Mouse (Mus musculus): ENCODE results near the gene Gm8773. TPM values are rescaled to one million over a fixed set of nuclear protein-coding genes. Genes with fewer than 3 reads are reported as not detected.

Gm8773 gene
- polyA plus RNA-seq, 1 experiment: not detected

DNA sequence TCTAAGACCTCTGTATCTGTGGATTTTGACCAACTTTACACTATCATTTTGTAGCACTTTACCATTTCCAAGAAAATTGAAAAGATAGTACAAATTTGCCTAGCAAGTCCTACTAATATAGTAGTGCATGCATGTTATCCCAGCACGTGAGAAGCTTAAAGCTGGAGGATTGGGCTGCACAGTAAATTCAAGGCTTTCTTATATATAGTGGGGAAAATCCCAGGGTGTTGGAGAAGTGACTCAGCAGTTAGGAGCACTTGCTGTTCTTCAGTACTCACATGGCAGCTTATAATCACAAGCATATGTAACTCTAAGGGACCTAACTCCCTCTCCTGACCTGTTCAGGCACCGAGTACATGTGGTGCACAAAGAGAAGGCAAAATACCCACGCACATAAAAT lies 11.2 kb upstream of the Gm8773 start:
- H3K4me1 ChIP-seq (ENCODE audit: control insufficient read depth): peaks cover 17% of the 10 kb centered on the region
- H3K27me3 ChIP-seq (ENCODE audit: control insufficient read depth): no peaks in the 10 kb centered on the region
- no peaks in the 10 kb centered on the region for H3K36me3 ChIP-seq (ENCODE audit: control insufficient read depth)
- no peak overlapping the region for H3K4me3 ChIP-seq (replicated peaks)
- no peaks in the 10 kb centered on the region; the same call in 1 of the 2 replicates for H3K9me3 ChIP-seq (ENCODE audit: control insufficient read depth, low read length)
- TF ChIP-seq TAL1 (IDR thresholded peaks at IDR 0.05; ENCODE audit: low read length) (no peak), GATA1 (IDR thresholded peaks at IDR 0.05; ENCODE audit: low read length) (no peak)

DNA sequence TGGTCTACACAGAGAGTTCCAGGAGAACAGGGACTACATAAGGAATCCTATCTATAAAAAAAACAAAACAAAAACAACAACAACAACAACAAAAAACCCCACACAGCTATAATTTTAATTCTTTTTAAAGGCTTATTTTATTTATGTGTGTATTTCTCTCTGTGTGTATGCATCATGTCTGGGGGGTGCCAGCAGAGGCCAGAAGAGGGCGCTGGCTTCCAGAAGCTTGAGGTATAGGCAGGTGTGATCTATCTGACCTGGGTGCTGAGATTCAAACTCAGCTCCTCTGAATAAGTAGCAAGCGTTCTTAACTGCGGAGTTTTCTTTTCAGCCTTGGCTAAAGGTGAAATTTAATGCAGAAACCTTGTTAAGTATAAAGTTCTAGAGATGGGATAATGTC lies 14.1 kb downstream of the Gm8773 start:
- no peak for TF ChIP-seq TAL1 (IDR thresholded peaks at IDR 0.05; ENCODE audit: low read length)
- Histone ChIP-seq H3K36me3 (ENCODE audit: control insufficient read depth) (no peaks in the 10 kb centered on the region), H3K9me3 (ENCODE audit: control insufficient read depth, low read length) (no peaks in the 10 kb centered on the region; the same call in 1 of the 2 replicates), H3K4me3 (replicated peaks) (no peak overlapping the region), H3K27me3 (ENCODE audit: control insufficient read depth) (no peaks in the 10 kb centered on the region), H3K4me1 (ENCODE audit: control insufficient read depth) (no peaks in the 10 kb centered on the region)

DNA sequence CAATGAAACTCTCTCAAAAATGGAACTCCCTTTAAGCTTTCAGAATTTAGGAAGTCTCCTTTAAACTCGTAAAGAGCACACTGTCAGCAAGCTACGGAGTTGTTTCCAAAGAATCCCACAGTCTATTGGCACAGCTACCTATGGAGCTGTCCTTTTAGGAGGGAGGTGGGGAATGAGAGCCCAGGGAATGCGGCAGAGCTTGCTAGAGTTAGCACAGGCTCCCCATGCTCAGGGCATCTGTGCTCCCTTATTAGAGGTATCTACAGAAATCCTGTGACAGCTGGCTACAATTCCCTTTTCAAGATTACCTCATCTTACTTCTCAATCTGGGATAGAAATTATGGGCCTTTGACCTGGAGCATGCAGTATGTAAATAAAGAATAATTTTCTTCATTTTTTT lies 36.9 kb downstream of the Gm8773 start:
- no peak for TF ChIP-seq GATA1 (IDR thresholded peaks at IDR 0.05; ENCODE audit: low read length)
- TF ChIP-seq TAL1 (IDR thresholded peaks at IDR 0.05; ENCODE audit: low read length): no peak
- no peaks in the 10 kb centered on the region for H3K36me3 ChIP-seq (ENCODE audit: control insufficient read depth)

DNA sequence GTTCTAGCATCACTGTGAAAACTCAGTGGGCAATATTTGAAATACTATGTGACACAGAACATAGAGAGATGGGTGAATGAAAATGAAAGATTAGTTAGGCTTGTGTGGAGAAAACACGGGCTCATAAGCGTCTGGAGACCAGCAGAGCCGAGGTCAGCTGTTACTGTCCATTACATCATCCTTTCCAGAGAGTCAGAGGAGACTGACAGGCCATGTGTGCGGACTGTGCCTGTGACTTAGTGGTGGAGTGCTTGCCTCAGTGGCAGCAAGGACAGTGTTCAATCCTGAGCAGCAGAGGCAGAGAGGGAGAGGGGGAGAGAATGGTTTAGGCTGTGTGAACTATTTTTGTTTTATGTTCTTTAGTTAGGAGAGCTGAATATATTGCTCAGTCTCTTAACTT lies 44.7 kb downstream of the Gm8773 start:
- Histone ChIP-seq H3K27me3 (ENCODE audit: control insufficient read depth) (no peaks in the 10 kb centered on the region), H3K36me3 (ENCODE audit: control insufficient read depth) (no peaks in the 10 kb centered on the region), H3K4me1 (ENCODE audit: control insufficient read depth) (no peaks in the 10 kb centered on the region), H3K9me3 (ENCODE audit: control insufficient read depth, low read length) (no peaks in the 10 kb centered on the region), H3K4me3 (replicated peaks) (no peak overlapping the region)
- no peak for TF ChIP-seq GATA1 (IDR thresholded peaks at IDR 0.05; ENCODE audit: low read length)
- no peak for TF ChIP-seq TAL1 (IDR thresholded peaks at IDR 0.05; ENCODE audit: low read length)

More for the DNA sequence above, 36.9 kb downstream of the Gm8773 start:
- Histone ChIP-seq H3K4me3 (replicated peaks) (no peak overlapping the region), H3K4me1 (ENCODE audit: control insufficient read depth) (no peaks in the 10 kb centered on the region), H3K27me3 (ENCODE audit: control insufficient read depth) (no peaks in the 10 kb centered on the region), H3K9me3 (ENCODE audit: control insufficient read depth, low read length) (no peaks in the 10 kb centered on the region)

DNA sequence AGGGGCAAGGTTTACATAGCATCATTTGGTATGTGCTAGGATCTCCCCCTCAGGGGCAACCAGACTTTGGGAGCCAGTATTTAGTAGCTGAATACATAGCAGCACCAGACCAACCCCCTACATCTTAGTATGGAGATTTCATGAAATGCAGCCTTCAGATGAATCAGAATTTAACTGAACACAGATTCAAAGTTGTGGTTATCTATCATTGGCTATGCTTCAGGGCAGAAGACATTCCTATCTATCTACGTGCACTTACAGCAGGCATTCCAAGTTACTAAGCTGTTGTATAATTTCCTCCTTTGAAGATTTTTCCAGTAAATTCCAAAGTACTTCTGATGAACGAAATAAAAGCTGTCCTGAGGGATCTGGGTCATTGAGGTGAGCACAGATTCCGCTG lies 51.9 kb downstream of the Gm8773 start:
- no peaks in the 10 kb centered on the region for H3K4me1 ChIP-seq (ENCODE audit: control insufficient read depth)
- H3K9me3 ChIP-seq (ENCODE audit: control insufficient read depth, low read length): no peaks in the 10 kb centered on the region
- no peak for TF ChIP-seq GATA1 (IDR thresholded peaks at IDR 0.05; ENCODE audit: low read length)
- TF ChIP-seq TAL1 (IDR thresholded peaks at IDR 0.05; ENCODE audit: low read length): no peak
- no peaks in the 10 kb centered on the region for H3K36me3 ChIP-seq (ENCODE audit: control insufficient read depth)
- H3K4me3 ChIP-seq (replicated peaks): no peak overlapping the region
- no peaks in the 10 kb centered on the region for H3K27me3 ChIP-seq (ENCODE audit: control insufficient read depth)

Other genes with a start within 250 kb of the Gm8773 start
- not detected in 2 replicates for gene Cdk14, start 153.5 kb upstream of the Gm8773 start, polyA plus RNA-seq (2012)
- gene 1700015F17Rik, start 94.7 kb upstream of the Gm8773 start, polyA plus RNA-seq (2012): not detected in 2 replicates
- not detected in 2 replicates for gene Cldn12, start 58.8 kb upstream of the Gm8773 start, polyA plus RNA-seq (2012)
- 0.02 and 0.03 TPM in 2 replicates for gene Gtpbp10, start 14.3 kb upstream of the Gm8773 start, polyA plus RNA-seq (2012)
- gene Cfap69, start 90.4 kb downstream of the Gm8773 start, polyA plus RNA-seq (2012): 0.01 TPM in 1 of 2 replicates, not detected in the other
- gene Steap2, start 120.8 kb downstream of the Gm8773 start, polyA plus RNA-seq (2012): 0.01 TPM in 1 of 2 replicates, not detected in the other
- not detected in 2 replicates for gene Steap1, start 175.5 kb downstream of the Gm8773 start, polyA plus RNA-seq (2012)